Mouse (Mus musculus) MEL (cell line): Measurements from ENCODE around the gene Nap1l1. TPM values are rescaled to one million over a fixed set of nuclear protein-coding genes. Genes with fewer than 3 reads are reported as not detected.

Source experiments
- DNase-seq: peaks from one replicate; pipeline ENCODE4 v3.0.0; 2011; ENCODE audit warnings: low read depth, low spot score
- H3K27ac ChIP-seq: 2 replicates; pipeline ENCODE4 v1.5.1; 2012; ENCODE audit warnings: low read depth, mild to moderate bottlenecking, control low read depth, low read length, moderate library complexity; ENCODE audit not compliant: control insufficient read depth
- H3K27me3 ChIP-seq, 2 experiments: fragments of 150-350 bp in 1 of 2; sonication (generic) in 1 of 2; 2 replicates each; pipeline ENCODE4 v1.6.1; 2012; ENCODE audit warnings: low read length in 2 of 2, mild to moderate bottlenecking in 2 of 2, improper control_type of control experiment in 1 of 2, moderate library complexity in 1 of 2; ENCODE audit not compliant: insufficient read depth in 2 of 2, control insufficient read depth in 1 of 2
- H3K36me3 ChIP-seq, 2 experiments: 2 replicates each; pipeline ENCODE4 v1.6.1; 2012 to 2014; ENCODE audit warnings: low read length in 2 of 2, improper control_type of control experiment in 1 of 2, inconsistent platforms in 1 of 2, mild to moderate bottlenecking in 1 of 2; ENCODE audit not compliant: insufficient read depth in 2 of 2, control insufficient read depth in 1 of 2
- H3K4me1 ChIP-seq, 2 experiments: fragments of 150-350 bp in 1 of 2; sonication (generic) in 1 of 2; 2 replicates each; pipeline ENCODE4 v1.6.1; 2012; ENCODE audit warnings: low read length in 2 of 2, improper control_type of control experiment in 1 of 2, mild to moderate bottlenecking in 1 of 2; ENCODE audit not compliant: insufficient read depth in 2 of 2, control insufficient read depth in 1 of 2
- H3K4me3 ChIP-seq, 2 experiments: fragments of 150-350 bp in 1 of 2; sonication (generic) in 1 of 2; 2 replicates each; pipeline ENCODE4 v1.5.1; 2012; ENCODE audit warnings: low read depth in 2 of 2, low read length in 2 of 2, mild to moderate bottlenecking in 2 of 2, moderate library complexity in 2 of 2, control low read depth in 1 of 2, improper control_type of control experiment in 1 of 2; ENCODE audit not compliant: control insufficient read depth in 1 of 2, insufficient read depth in 1 of 2
- H3K79me2 ChIP-seq: 2 replicates; pipeline ENCODE4 v1.6.1; 2012; ENCODE audit warnings: mild to moderate bottlenecking, low read length, moderate library complexity; ENCODE audit not compliant: control insufficient read depth, poor library complexity, insufficient read depth
- H3K9ac ChIP-seq: 2 replicates; pipeline ENCODE4 v1.6.1; 2012; ENCODE audit warnings: low read depth, mild to moderate bottlenecking, control low read depth, low read length, moderate library complexity; ENCODE audit not compliant: control insufficient read depth, poor library complexity, severe bottlenecking
- H3K9me3 ChIP-seq: fragments of 150-350 bp; sonication (generic); replicated peaks from 2 replicates; pipeline ENCODE4 v1.6.1; 2012; ENCODE audit warnings: mild to moderate bottlenecking, low read length, improper control_type of control experiment, moderate library complexity; ENCODE audit not compliant: insufficient read depth
- CHD2 ChIP-seq: IDR thresholded peaks from 2 replicates; pipeline ENCODE4 v1.6.1; 2011; ENCODE audit warnings: low read length, improper control_type of control experiment
- GATA1 ChIP-seq: IDR thresholded peaks from 2 replicates; pipeline ENCODE4 v1.6.1; 2011; ENCODE audit warnings: low read depth, low read length, improper control_type of control experiment
- JUND ChIP-seq: IDR thresholded peaks from 2 replicates; pipeline ENCODE4 v1.6.1; 2011; ENCODE audit warnings: low read depth, mild to moderate bottlenecking, improper control_type of control experiment, low read length
- MAX ChIP-seq: IDR thresholded peaks from 2 replicates; pipeline ENCODE4 v1.6.1; 2011; ENCODE audit warnings: low read length, improper control_type of control experiment
- MAZ ChIP-seq: IDR thresholded peaks from 2 replicates; pipeline ENCODE4 v1.6.1; 2012; ENCODE audit warnings: low read depth, mild to moderate bottlenecking, inconsistent platforms, low read length, improper control_type of control experiment
- MXI1 ChIP-seq: IDR thresholded peaks from 2 replicates; pipeline ENCODE4 v1.6.1; 2011; ENCODE audit warnings: mild to moderate bottlenecking, low read depth, low read length, improper control_type of control experiment
- MYB ChIP-seq: IDR thresholded peaks from 2 replicates; pipeline ENCODE4 v1.6.1; 2011; ENCODE audit warnings: mild to moderate bottlenecking, low read depth, low read length, improper control_type of control experiment
- NELFE ChIP-seq: IDR thresholded peaks from 2 replicates; pipeline ENCODE4 v1.6.1; 2011; ENCODE audit warnings: low read depth, low read length, improper control_type of control experiment
- NRF1 ChIP-seq: IDR thresholded peaks from 2 replicates; pipeline ENCODE4 v1.6.1; 2014; ENCODE audit warnings: low read depth, mild to moderate bottlenecking, inconsistent platforms, low read length, improper control_type of control experiment, moderate library complexity; ENCODE audit not compliant: poor library complexity, insufficient read depth, severe bottlenecking
- POLR2AphosphoS5 ChIP-seq: IDR thresholded peaks from 2 replicates; pipeline ENCODE4 v1.6.1; 2012; ENCODE audit warnings: low read depth, borderline replicate concordance, mild to moderate bottlenecking, inconsistent platforms, low read length, moderate library complexity, mixed read lengths
- RAD21 ChIP-seq: IDR thresholded peaks from 2 replicates; pipeline ENCODE4 v1.6.1; 2011; ENCODE audit warnings: mild to moderate bottlenecking, low read depth, low read length, improper control_type of control experiment
- SIN3A ChIP-seq: IDR thresholded peaks from 2 replicates; pipeline ENCODE4 v1.6.1; 2012; ENCODE audit warnings: low read length, improper control_type of control experiment, inconsistent platforms
- SMC3 ChIP-seq: IDR thresholded peaks from 2 replicates; pipeline ENCODE4 v1.6.1; 2011; ENCODE audit warnings: low read depth, low read length, improper control_type of control experiment
- ZC3H11A ChIP-seq: IDR thresholded peaks from 2 replicates; pipeline ENCODE4 v1.6.1; 2012; ENCODE audit warnings: low read depth, mild to moderate bottlenecking, inconsistent platforms, low read length, improper control_type of control experiment
- ZMIZ1 ChIP-seq: IDR thresholded peaks from 2 replicates; pipeline ENCODE4 v1.6.1; 2012; ENCODE audit warnings: low read depth, mild to moderate bottlenecking, inconsistent platforms, low read length, improper control_type of control experiment, moderate library complexity
- ZNF384 ChIP-seq: IDR thresholded peaks from 2 replicates; pipeline ENCODE4 v1.6.1; 2012; ENCODE audit warnings: low read depth, mild to moderate bottlenecking, inconsistent platforms, low read length, improper control_type of control experiment
- polyA plus RNA-seq, 2 experiments: library from polyadenylated mRNA; stranded (reverse) in 1 of 2; unstranded in 1 of 2; fragments of >175 nt in 1 of 2; fragments of >200 nt in 1 of 2; gene quantifications; 2 replicates each; pipeline versions ENCODE4 v1.2.1 to v1.2.4; 2012; ENCODE audit warnings: low replicate concordance in 2 of 2, low read depth in 1 of 2; ENCODE audit not compliant: insufficient read length in 2 of 2, insufficient read depth in 1 of 2, missing spikeins in 1 of 2
- total RNA-seq: library from RNA; depleted of rRNA; stranded (reverse); fragments of 300-350 nt; gene quantifications from 2 replicates; pipeline ENCODE4 v1.2.3, GENCODE M21; 2012

The Nap1l1 gene
- total and polyA plus RNA-seq, 3 experiments: 183 to 591 (median 296) TPM

- TF ChIP-seq NRF1 (no peak), MAZ (no peak), MXI1 (no peak), MYB (no peak), SIN3A (no peak), RAD21 (peak; percentile 37), ZC3H11A (peak; percentile 48; the same call in 1 of the 2 replicates)
Measured at GRCm38 (mm10) chr10:111507460-111508211, 34.6 kb downstream of the Nap1l1 start (continued).

GRCm38 (mm10) chr10:111508324-111509080 lies 35.5 kb downstream of the Nap1l1 start:
- Histone ChIP-seq H3K9ac (no peak overlapping the region), H3K4me1 (no peaks in the 10 kb centered on the region), H3K79me2 (no peaks in the 10 kb centered on the region; the same call in 1 of the 2 replicates), H3K27ac (no peak overlapping the region), H3K4me3 (no peak overlapping the region), H3K27me3 (no peaks in the 10 kb centered on the region), H3K36me3 (peaks cover 0 to 4% of the 10 kb centered on the region in 2 experiments; a peak in 2 of 4 replicates), H3K9me3 (no peaks in the 10 kb centered on the region)
- no peak for DNase-seq
- TF ChIP-seq NRF1: no peak
- no peak for TF ChIP-seq SMC3
- no peak for TF ChIP-seq SIN3A
- TF ChIP-seq ZNF384: no peak
- no peak for TF ChIP-seq MAX
- TF ChIP-seq CHD2: no peak

- no peak overlapping the region for H3K4me3 ChIP-seq
- DNase-seq: no peak
Measured at GRCm38 (mm10) chr10:111509103-111509784, 36.2 kb downstream of the Nap1l1 start.

More at GRCm38 (mm10) chr10:111509103-111509784, 36.2 kb downstream of the Nap1l1 start:
- TF ChIP-seq CHD2 (no peak), NELFE (no peak), ZNF384 (no peak), GATA1 (no peak), MXI1 (no peak), POLR2AphosphoS5 (no peak), JUND (no peak), ZMIZ1 (no peak)
- H3K9ac ChIP-seq: no peak overlapping the region
- H3K9me3 ChIP-seq: no peaks in the 10 kb centered on the region
- peaks cover 0 to 9% of the 10 kb centered on the region in 2 experiments; a peak in 2 of 4 replicates for H3K36me3 ChIP-seq
- no peaks in the 10 kb centered on the region for H3K4me1 ChIP-seq
- no peak overlapping the region for H3K27ac ChIP-seq
- no peaks in the 10 kb centered on the region for H3K27me3 ChIP-seq
- H3K79me2 ChIP-seq: no peaks in the 10 kb centered on the region; the same call in 1 of the 2 replicates
